Mouse (Mus musculus) brain, embryonic 14.5 days (tissue): ENCODE measurements at regions not wholly inside any gene's neighbourhood (a gene's known extent, or its start where the extent isn't known, plus 50 kb on each side); places are given as distances from the start of the nearest gene placed in this dataset.
"Not testable (repeated sequence)": the region's sequence is repeated elsewhere in the genome, so short reads cannot be mapped to it uniquely, and the experiment has no call there.

Experiments used
- CTCF ChIP-seq: fragments of 200-500 bp; IDR thresholded peaks from 2 replicates; pipeline ENCODE4 v1.5.1; 2012; ENCODE audit warnings: inconsistent platforms, mild to moderate bottlenecking, moderate library complexity, borderline replicate concordance; ENCODE audit not compliant: insufficient read depth, insufficient read length; ENCODE audit errors: extremely low read depth
- POLR2A ChIP-seq: fragments of 200-500 bp; IDR thresholded peaks from 2 replicates; pipeline ENCODE4 v1.6.1; 2012; ENCODE audit warnings: mild to moderate bottlenecking, inconsistent platforms, borderline replicate concordance; ENCODE audit not compliant: poor library complexity, insufficient read depth, insufficient read length, severe bottlenecking; ENCODE audit errors: extremely low read depth

GRCm38 (mm10) chr14:53704351-53704750, 549.6 kb downstream of the Dad1 start:
- TF ChIP-seq POLR2A, CTCF: not testable (repeated sequence)
